Mouse (Mus musculus) thymus, postnatal 25 days (tissue): ENCODE results near the gene Tas2r114.

Source experiments
- DNase-seq: peaks from one replicate; pipeline ENCODE4 v3.0.0; 2022

Tas2r114 gene

DNA sequence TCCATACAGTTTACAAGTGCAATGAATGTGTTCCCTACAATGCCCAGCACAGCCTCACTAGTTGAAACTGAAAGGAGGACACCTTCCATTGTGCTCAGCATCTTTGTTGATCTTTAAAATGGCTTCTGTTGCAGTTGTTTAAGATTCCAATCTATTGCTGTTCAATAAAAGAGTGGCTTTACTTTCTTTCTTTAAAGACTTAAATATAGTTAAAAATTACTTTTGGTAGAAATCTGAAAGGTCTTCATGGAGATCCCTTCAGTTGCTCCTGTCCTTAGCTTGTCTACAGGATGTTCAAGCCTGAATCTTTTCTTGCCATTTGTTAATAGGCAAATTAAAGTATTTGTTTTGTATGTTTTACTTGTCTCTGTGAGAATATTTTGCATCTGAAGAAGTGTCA lies at the start of gene Tas2r114:
Gene Tas2r114, minus strand, starts transcription at position 101 of the 400 bp plus-strand sequence.
- DNase-seq: no peak

DNA sequence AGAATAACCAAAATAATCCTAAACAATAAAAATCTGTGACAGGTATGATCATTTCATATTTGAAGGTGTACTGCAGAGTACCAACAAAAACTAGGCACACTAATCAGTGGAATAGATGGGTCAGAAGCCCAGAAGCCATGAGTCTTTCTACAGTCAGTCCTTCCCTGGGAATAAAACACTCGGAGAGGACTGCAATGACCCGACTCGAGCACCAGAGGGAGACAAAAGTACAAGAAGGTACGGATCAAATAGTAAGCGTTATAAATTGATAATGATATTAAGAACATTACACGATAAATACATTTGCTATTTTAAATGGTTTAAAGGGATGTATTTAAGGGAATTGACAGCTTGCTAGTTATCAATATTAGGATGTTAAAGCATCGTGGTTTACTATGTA lies 22.9 kb upstream of the Tas2r114 start:
- DNase-seq: no peak

DNA sequence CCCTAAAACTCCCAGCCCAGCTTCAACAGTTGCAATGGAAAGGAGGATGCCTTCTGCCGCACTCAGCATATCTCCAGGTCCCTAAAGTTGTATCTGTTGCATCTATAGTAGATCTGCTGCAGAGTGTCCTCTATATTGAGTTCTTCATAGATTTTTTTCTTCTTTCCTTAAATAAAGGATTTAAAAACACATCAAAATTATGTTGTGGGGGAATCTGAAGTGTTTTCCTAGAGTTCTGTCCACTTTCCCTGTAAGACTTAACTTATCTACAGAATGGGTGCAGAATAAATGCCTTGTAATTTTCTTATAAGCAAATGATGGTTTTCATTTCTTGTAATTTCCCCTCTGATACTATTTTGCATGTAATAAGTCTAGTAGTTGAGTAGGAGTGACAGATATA lies 2.5 kb downstream of the Tas2r114 start, which contains the start of gene Tas2r105:
Gene Tas2r105, minus strand, starts transcription at position 101 of the 400 bp plus-strand sequence.
- DNase-seq: no peak

DNA sequence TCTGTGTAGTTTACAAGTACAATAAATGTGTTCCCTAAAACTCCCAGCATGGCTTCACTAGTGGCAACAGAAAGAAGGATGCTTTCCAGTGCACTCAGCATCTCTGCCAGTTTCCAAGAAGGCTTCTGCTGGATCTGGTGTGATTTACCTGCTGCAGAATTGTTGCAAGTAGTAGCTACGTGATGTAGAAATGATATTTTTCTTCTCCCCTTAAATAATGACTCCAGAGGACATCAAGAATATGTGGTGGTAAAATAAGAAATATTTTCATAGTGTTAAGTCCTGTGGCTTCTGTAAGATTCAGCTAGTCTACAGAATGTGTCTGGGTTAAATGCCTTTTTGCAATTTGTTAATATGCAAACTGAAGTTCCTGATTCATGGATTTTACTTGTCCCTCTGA lies 4.2 kb downstream of the Tas2r114 start, which contains the start of gene Tas2r104:
Gene Tas2r104, minus strand, starts transcription at position 101 of the 400 bp plus-strand sequence.
- no peak for DNase-seq

DNA sequence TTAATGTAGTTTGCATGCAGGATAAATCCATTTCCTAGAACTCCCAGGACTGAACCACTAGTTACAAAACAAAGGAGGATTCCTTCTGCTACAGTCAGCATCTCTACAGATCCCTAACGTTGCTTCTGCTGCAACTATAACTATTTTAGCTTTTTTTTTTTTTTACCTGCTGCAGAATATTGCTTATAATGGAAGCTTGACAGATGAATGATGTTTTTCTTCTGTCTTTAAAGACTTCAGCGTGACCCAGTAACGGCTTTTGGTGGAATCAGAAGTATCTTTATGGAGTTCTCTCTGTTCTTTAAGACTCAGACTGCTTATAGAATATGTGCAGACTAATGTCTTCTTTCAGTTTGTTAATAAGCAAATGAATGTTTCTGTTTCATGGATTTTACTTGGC lies 11.1 kb downstream of the Tas2r114 start, which contains the start of gene Tas2r106:
Gene Tas2r106, minus strand, starts transcription at position 101 of the 400 bp plus-strand sequence.
- DNase-seq: no peak

DNA sequence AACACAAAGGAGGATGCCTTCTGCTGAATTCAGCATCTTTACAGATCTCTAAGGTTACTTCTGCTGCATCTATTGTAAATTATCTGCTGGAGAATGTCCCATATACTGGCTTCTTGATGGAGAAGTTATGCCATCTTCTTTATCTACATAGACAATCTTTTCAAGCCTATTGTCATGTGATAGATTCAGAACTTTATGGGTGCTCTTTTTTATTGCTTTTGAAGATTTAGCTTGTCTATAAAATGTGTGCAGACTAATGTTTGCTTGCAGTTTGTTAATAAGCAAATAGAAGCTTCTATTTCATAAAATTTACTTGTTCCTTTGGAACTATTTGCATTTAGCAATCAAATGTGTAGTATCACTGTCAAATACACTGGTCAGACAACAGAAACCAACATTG lies 29.8 kb downstream of the Tas2r114 start, which contains the start of gene Tas2r107:
Gene Tas2r107, minus strand, starts transcription at position 101 of the 400 bp plus-strand sequence.
- DNase-seq: no peak
